Mouse (Mus musculus): ENCODE data around the gene Zfp46.

Gene Zfp46

GRCm38 (mm10) chr4:136266716-136267343, 17.7 kb upstream of the Zfp46 start:
- peak; percentile 81 for DNase-seq (ENCODE audit: low read depth, low spot score)

- DNase-seq (ENCODE audit: low read depth, low spot score): no peak
Measured at GRCm38 (mm10) chr4:136268912-136269311, 15.6 kb upstream of the Zfp46 start.

DNA sequence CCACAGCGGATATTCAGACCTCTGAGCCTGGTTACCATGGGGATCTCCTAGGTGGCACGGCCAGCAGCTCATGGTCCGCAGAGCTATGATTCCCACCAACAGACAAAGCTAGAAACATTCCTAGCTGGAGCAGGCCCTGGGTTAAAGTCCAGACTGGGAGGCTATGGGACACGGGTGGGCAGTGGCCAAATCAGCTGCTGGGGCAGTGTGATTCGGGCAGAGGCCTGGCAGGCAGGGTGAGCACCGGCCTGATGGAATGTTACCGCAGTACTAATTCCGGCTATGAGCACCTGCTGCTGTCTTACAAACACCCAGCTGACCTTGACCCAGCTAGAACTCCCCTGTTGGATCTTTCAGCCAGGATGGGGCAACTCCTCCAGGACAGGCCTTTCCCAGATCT, 13.8 kb upstream of the Zfp46 start:
- DNase-seq (ENCODE audit: low read depth, low spot score): no peak

DNA sequence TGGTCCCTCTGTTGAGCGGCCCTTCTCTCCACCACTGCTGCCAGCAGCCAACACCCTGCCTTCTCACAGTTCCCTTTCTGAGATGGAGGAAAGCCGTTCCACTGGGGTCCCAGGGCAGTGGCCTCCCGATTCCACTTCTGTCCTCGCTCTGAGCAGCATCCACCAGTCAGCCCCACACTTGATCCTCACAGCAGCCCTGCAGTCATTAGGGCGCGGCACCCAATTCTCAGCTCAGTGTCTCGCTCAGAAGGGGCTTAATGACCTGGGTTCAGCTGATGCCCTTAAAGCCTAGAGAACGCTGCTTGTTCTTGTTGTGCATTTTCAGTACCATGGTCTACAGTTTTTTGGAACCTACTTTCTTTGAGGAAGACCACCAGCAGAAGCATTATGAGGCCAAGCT, 3.4 kb upstream of the Zfp46 start:
- no peak for DNase-seq (ENCODE audit: low read depth, low spot score)

- no peak for DNase-seq (ENCODE audit: low read depth, low spot score)
Measured at GRCm38 (mm10) chr4:136281611-136282010, 2.9 kb upstream of the Zfp46 start.

DNA sequence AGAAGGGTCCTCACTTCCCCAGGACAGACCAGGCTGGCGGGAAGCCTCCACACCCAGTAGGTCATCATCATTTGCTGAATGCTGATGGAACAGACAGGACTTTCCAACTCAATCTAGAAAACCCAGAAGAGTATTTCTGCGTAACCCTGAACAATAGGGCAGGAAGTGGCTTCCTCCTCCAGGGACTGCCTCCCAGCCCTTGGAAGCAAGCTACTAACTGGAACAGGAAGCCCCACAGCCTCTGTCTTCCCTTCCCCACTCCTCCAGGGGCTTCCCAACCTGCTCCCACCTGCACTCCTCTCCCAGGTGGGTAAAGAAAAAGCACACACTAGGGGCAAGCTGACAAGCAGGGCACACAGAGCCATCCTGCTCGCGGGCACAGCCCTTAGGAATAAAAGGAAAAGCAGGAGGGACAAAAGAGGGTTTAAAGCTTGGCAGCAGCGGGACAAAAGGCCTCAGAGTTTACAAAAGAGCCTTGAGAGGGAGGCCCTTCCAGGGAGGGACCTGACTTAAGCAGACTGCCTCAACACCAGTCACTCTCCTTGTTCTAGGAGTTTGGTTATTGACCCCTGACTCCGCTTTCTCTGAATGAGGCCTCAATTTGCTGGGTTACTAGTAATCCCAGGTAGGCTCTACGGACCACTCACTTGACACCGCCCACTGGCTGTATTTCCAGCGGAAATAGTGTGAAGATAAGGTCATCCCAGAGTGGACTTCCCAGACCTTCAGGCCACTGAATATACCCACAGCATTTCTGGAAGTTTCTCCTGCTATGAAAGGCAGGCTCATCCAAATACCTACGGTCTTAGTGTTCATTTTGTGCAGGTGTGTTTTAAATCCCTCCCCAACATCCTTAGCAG, 1.6 kb upstream of the Zfp46 start:
- DNase-seq (ENCODE audit: low read depth, low spot score): no peak

GRCm38 (mm10) chr4:136283783-136284182, 700 bp upstream of the Zfp46 start:
- no peak for DNase-seq (ENCODE audit: low read depth, low spot score)

GRCm38 (mm10) chr4:136284891-136285290, 408 bp downstream of the Zfp46 start:
- DNase-seq (ENCODE audit: low read depth, low spot score): no peak

DNA sequence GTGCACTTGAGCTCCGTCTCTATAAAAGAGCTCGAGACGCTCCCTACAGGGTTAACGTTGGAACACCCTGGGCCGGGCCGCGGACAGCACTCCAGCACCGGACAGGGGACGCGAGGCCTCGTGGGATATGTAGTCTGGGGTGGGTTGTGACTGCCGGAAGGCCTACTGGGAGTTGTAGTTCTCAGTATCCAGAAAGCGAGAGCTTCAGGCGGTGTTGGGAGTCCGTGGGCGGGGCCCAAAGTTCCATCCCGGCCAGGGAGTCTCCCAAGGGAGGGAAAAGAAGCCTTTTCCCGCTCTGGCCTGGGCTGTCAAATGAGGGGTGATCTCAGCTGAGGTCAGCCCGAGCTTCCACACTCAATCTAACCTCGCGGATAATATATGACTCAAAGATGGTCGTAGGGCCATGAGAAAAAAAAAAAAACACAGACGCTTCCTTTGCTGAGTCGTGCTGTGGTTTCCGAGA, 896 bp downstream of the Zfp46 start:
- peak; percentile 90 for DNase-seq (ENCODE audit: low read depth, low spot score)

- peak; percentile 97 for DNase-seq (ENCODE audit: low read depth, low spot score)
Measured at GRCm38 (mm10) chr4:136285811-136286371, 1.4 kb downstream of the Zfp46 start.

GRCm38 (mm10) chr4:136289918-136290780, 5.7 kb downstream of the Zfp46 start:
- no peak for DNase-seq (ENCODE audit: low read depth, low spot score)

DNA sequence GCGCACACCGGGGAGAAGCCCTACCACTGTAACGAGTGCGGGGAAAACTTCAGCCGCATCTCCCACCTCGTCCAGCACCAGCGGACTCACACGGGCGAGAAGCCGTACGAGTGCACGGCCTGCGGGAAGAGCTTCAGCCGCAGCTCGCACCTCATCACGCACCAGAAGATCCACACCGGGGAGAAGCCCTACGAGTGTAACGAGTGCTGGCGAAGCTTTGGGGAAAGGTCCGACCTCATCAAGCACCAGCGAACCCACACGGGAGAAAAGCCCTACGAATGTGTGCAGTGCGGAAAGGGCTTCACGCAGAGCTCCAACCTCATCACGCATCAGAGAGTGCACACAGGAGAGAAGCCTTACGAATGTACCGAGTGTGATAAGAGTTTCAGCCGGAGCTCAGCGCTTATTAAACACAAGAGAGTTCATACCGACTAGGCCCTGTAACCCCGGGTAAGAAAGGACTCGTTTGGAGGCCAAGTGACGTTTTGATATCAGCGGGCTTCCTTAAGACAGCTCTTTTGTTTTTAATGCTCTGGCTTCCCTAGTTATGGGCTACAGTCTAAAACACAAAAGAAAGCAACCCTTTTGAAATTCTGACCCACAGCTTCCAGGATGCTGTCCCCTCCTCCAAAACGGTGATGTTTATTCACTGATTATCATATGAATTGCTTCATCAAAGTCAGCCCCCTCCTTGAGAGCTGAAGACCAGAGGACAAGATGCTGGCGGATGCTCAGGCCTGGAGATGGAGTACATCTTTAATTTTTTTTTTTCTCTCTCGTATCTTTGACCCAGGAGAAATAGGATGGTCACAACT, 6.5 kb downstream of the Zfp46 start:
- DNase-seq (ENCODE audit: low read depth, low spot score): no peak

DNA sequence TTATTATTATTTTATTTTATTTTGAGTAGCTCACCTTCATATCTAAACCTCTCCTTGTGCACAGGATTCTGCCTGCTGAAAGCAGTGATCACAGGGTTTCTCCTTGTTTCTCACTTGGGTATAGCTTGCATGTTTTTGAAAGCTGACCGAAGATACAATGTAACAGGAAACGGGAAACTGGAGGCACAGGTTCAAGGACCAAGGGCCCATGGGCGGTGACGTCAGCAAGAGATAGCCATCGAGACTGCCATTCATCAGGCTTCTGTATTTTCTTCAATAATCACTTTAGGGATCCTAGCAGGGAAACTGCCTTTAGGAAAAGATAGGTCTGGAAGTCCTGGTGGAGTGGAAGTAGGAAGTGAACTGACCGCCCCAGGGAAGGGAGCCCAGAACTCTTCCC, 7.2 kb downstream of the Zfp46 start:
- no peak for DNase-seq (ENCODE audit: low read depth, low spot score)

GRCm38 (mm10) chr4:136295941-136296340, 11.5 kb downstream of the Zfp46 start:
- no peak for DNase-seq (ENCODE audit: low read depth, low spot score)

DNA sequence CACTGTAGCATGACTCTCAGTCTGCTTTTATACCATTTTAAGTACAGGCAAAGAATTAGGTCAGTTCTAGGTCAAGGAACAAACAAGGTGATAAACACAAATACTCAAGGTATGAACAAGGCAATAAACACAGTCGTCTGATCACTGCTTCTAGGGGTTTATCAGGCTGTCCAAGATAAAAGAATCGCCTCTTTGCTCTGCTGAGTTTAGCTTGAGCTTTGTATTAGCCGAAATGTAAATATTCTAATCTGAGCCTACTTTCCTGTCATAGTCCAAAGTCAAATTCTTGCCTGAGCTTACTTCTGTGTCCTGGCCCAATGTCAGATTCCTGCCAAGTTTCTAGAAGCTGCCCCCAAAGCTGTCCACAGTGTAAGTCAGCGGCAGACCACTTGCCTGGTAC, 18.0 kb downstream of the Zfp46 start:
- DNase-seq (ENCODE audit: low read depth, low spot score): no peak

GRCm38 (mm10) chr4:136304181-136304580, 19.7 kb downstream of the Zfp46 start:
- DNase-seq (ENCODE audit: low read depth, low spot score): no peak

GRCm38 (mm10) chr4:136308355-136308754, 23.9 kb downstream of the Zfp46 start:
- DNase-seq (ENCODE audit: low read depth, low spot score): no peak

DNA sequence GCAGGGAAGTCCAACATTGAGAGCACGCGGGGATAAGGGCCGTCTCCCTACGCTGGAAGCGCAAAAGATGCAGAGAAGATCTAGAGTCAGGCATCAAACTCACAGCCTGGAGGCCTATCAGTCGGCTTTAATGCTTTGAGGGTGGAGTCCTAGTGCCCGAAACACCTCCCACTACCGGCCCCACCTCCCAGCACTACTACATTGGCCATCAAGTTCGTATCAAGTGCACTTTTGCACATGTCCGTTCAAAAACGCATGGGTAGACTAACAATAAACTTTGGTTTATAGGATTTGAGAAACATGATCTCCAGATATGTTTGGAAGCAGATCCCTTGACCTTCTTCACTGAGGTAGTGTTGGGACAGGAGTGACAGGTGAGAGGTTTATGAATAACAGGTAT, 25.3 kb downstream of the Zfp46 start:
- peak; percentile 85 for DNase-seq (ENCODE audit: low read depth, low spot score)

GRCm38 (mm10) chr4:136310229-136311041, 26.0 kb downstream of the Zfp46 start, which contains the start of gene Hnrnpr:
Hnrnpr (plus strand) TSS chr4:136310942.
- peak; percentile 99 for DNase-seq (ENCODE audit: low read depth, low spot score)
